Mouse (Mus musculus) bone marrow macrophage, adult 2 months (primary cell): Measurements from ENCODE around the gene Wsb1.

Experiments
- CTCF ChIP-seq: IDR thresholded peaks from 2 replicates; pipeline ENCODE4 v1.5.1; 2012; ENCODE audit warnings: low read depth, mild to moderate bottlenecking, low read length, moderate library complexity
- POLR2A ChIP-seq: IDR thresholded peaks from 2 replicates; pipeline ENCODE4 v1.6.1; 2012; ENCODE audit warnings: mild to moderate bottlenecking, low read depth, low read length, borderline replicate concordance

GRCm38 (mm10) chr11:79286305-79286799 lies 31.9 kb upstream of the Wsb1 start:
- no peak for TF ChIP-seq CTCF
- no peak for TF ChIP-seq POLR2A
